Mouse (Mus musculus) gastrocnemius, postnatal 25 days (tissue): ENCODE measurements around the gene Il1rn. TPM values are rescaled to one million over a fixed set of nuclear protein-coding genes. Genes with fewer than 3 reads are reported as not detected.

ENCODE experiments used
- DNase-seq: peaks from one replicate; pipeline ENCODE4 v3.0.0; 2022
- long read RNA-seq, 2 experiments: library from polyadenylated mRNA; stranded (forward); transcript quantifications; one replicate each; pipeline ENCODE4 v2.0.0; 2021
- total RNA-seq, 2 experiments: library from RNA; stranded (reverse); gene quantifications; 1 replicate in 1 of 2; 2 replicates in 1 of 2; pipeline ENCODE4 v1.2.3; 2021

The Il1rn gene
- not detected for total RNA-seq
- long read RNA-seq, experiment 1, result 0 reads
- long read RNA-seq, experiment 2, result 0 reads

DNA sequence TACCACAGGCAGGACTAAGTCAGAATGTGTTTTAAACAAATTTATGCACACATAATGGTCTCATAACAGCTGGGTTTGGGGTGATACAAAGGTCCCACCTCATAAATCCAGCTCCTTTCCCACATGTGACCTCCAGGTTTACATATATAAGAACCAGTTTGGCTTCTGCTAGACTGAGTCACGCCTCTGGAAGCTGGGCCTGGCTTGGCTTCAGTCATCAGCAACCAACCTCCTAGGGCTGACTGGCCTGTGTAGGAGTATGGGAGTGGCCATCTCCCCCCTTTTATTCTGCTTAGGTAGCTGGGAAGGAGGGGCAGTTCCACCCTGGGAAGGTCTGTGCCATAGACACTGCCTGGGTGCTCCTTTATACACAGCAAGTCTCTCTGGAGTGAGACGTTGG, at the start of gene Il1rn:
Gene Il1rn (plus strand): TSS at position 309 of the 400 bp plus-strand sequence.
- no peak for DNase-seq

DNA sequence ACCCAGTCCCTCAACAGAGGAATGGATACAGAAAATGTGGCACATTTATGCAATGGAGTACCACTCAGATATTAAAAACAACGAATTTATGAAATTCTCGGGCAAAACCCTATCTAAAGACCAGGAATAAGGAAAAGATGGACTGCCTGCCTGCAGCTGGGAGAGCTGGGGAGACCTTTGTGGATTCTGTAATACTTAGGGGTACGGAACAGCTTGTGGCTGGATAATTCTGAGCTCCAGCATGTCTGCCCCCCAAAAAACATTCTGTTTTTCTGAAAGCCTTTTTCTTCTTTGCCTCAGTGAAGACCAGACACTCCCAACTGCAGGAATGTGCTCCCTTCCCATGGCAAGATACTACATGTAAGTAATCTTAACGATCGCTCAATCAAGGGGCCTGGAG, 45.8 kb upstream of the Il1rn start, which contains the start of gene Il1f10:
Gene Il1f10 (plus strand): TSS at position 301 of the 400 bp plus-strand sequence.
- DNase-seq, result no peak

DNA sequence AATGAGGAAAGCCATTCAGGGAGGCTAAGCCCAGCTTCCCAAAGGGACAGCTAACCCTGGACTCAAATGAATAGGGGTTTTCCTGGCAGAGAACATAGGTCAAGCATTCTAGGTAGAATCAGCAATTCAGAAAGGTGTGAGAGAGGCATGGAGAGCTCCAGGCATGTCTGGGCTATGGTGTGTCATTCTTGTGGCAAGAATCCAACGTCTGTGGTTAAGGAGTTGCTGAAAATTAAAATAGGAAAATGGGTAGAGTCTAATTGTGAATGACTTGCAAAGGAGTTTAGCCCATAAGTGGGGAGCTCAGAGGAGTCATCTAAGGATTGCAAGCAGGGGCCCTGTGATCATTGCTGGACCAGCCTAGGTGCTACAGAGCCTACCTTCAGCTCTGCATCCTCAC, 42.0 kb upstream of the Il1rn start:
- no peak for DNase-seq

- no peak for DNase-seq
These were observed 39.8 kb upstream of the Il1rn start for GRCm38 (mm10) chr2:24296837-24297236.

DNA sequence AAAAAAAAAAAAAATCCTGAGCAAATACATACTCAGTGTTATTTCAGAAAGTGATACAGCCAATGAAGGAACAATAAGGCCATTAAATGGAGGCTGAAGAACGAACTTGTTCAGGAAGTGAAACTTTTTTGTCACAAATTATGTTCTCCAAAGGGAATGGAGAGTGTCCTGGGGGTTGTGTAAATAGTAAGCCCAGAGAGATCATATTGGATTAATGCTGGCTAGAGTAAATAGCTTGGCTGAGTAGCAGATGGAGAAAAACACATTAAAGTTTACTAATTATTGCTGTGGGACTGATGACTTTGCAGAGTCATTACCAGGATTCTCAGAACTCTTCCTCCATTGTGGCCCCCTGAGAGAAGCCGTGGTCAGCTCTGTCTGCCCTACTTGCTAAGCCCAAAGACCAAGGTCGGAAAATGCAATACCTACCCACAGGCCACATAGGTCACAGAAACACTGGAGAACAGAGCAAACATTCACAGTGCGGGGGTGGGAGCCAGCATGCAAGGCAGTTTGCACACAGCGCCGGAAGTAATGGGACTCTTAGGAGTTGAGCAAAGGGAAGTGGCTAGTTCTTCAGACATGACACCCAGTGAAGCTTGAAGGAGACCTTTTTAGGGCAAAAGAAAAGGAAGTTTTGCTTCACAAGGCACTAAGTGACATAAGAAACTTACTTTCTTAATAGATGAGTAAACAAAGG, 25.2 kb upstream of the Il1rn start:
- DNase-seq, result no peak

- DNase-seq, result no peak
These were observed 19.7 kb upstream of the Il1rn start for GRCm38 (mm10) chr2:24316919-24317318.

DNA sequence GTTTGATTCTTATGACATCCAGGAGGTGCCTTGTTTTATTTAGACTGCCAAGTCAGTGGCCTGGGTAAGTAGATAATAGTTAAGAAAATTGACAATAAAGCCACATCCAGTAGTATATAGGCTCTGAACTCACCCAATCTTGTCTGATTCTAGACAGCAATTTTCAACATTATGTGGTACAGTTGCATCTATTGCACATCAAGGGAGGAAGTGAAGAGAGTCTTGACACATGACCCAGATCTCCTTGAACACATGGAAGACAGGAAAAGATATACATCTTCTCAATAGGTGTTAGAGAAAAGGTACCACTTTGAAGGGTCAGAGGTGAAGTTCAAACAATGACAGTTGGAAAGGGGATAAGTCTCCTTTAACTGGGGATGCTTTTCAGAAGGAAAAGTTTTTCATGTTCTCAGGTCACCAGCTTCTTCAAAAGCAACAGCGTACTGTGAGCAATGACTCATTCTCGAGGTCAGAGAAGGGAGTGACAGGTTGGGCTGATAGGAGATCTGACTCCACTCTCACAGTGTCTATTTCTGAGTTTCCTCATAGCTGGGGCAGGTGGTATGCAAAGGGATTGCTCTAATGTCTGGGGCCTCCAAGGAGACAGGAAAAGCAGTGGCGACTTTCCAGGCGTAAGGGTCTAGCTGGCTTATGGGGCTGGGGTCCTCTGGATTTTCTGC, 18.6 kb upstream of the Il1rn start:
- DNase-seq, result no peak

- DNase-seq, result no peak
These were observed 1.3 kb upstream of the Il1rn start for GRCm38 (mm10) chr2:24335333-24335732.

- no peak for DNase-seq
These were observed 4.8 kb downstream of the Il1rn start for GRCm38 (mm10) chr2:24341395-24341885.

DNA sequence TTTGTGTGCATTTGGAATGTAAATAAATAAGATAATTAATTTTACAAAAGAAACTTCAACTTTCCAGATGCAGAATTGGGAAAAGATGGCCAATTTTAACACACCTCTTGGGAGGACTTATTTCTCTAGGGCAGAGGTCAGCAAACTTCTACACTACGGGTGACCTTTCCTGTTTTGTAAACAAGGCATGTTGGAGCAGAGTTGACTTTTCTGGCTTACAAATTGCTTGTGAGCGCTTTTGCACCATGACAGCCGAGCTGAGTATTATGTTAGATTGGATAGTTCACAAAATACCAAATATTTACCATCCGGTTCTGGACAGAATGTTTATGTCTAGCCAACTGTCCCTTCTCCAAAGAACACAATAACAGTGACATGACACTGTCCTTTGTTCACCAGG, 8.0 kb downstream of the Il1rn start:
- DNase-seq, result no peak

GRCm38 (mm10) chr2:24345056-24345455, 8.4 kb downstream of the Il1rn start:
- no peak for DNase-seq

- DNase-seq, result no peak
These were observed 11.3 kb downstream of the Il1rn start for GRCm38 (mm10) chr2:24347926-24348325.

DNA sequence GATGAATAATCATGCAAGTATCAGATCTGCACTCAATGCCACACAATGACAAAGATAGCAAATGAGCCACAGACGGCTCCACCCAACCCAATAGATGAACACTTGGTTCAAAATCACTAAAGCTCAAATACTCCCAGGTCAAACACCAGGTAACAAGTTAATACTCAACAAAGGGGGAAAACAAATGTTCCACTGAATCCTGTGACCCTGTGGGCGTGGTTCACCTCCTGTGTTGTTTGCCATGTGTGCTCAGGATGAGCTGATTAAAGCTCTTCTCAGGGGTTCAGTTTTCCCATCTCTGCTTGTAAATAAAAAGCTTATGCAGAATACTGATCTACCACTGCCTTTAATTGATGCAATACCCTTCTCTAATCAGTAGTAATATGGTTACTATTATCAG, 14.5 kb downstream of the Il1rn start:
- no peak for DNase-seq

- DNase-seq, result no peak
These were observed 16.4 kb downstream of the Il1rn start for GRCm38 (mm10) chr2:24353042-24353441.

- no peak for DNase-seq
These were observed 21.0 kb downstream of the Il1rn start for GRCm38 (mm10) chr2:24357642-24358041.

- no peak for DNase-seq
These were observed 22.7 kb downstream of the Il1rn start for GRCm38 (mm10) chr2:24359347-24359746.

GRCm38 (mm10) chr2:24363818-24364217, 27.2 kb downstream of the Il1rn start:
- DNase-seq, result no peak

DNA sequence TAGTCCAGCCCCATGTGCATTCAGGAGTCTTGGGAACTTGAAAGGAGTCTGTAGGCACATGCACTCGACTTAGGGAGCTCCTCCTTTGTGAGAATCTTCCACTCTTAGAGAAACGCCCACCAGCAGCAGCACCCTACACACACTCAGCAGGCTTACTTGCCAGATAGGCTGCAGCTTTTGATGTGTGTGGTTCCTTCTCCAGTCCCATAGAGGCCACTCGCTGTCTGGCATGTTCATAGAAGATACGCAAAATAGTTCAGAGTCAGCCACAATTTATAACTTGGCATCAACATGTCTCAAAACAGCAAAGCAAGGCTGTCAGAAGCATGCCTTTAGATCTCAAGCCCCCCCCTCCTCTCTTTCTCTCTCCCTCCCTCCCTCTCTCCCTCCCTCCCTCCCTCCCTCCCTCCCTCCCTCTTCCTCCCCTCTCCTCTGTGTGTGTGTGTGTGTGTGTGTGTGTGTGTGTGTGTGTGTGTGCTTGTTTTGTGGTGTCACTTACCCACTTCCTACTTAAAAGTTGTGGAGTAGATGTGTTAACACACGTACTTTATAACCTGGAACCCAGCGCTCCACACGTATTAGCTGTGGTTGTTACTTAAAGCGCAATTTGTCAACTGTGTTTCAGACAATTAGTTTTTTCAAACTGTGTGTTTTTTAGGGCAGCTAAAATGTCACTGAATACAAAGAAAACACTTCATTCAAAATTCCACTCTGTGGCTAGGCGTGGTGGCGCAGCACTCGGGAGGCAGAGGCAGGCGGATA, 29.7 kb downstream of the Il1rn start:
- no peak for DNase-seq

- DNase-seq, result peak; percentile 31
These were observed 30.6 kb downstream of the Il1rn start, which contains the start of gene Psd4 for GRCm38 (mm10) chr2:24367030-24367894. Gene Psd4, plus strand, starts transcription at chr2:24367580.

DNA sequence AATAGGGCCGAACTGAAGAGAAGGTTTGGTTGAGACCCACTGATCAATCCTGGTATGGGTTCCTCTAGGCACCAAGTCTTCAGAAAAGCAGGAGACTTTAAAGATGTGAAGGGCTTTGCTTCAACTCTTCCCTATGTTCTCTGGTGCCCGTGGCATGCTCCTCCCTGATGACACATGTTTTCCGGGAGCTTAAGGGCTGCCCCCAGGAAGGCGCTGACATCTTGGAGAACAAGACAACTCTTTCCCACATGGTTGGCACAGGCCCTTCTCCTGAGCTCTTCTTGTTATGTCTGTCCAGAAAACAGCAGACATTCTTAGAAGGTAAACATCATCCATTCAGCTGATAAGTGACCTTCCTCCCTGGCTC, 31.2 kb downstream of the Il1rn start:
- no peak for DNase-seq

GRCm38 (mm10) chr2:24378747-24379450, 42.2 kb downstream of the Il1rn start:
- DNase-seq, result no peak
